Mouse (Mus musculus) stomach, postnatal 0 days (tissue): ENCODE results near the gene Hcrt.

ENCODE experiments used
- CTCF ChIP-seq: IDR thresholded peaks from 2 replicates; pipeline ENCODE4 v1.5.1; 2016; ENCODE audit warnings: antibody characterized with exemption, low read depth, mild to moderate bottlenecking, moderate library complexity
- EP300 ChIP-seq: optimal IDR thresholded peaks from 2 replicates; pipeline ENCODE3; 2016; ENCODE audit warnings: antibody characterized with exemption

DNA sequence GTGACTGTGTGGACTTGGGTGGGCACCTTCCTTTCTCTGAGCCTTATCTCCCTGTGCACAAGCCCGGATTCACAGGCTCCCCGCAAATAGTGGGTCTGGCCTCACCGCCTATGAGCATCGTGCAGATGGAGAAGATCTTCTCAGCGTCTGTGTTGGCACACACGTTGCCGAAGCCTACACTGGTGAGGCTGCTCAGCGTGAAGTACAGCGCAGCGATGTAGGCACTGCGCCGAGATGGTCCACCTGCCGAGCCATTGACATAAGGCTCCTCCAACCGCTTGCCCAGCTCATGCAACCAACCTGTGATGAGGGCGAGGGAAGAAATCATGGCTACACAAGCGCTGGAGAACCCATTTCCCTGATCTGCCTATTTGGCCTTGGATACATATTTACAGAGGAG is 12.6 kb downstream of the Hcrt start:
- TF ChIP-seq CTCF (no peak), EP300 (no peak)
